Mouse (Mus musculus) kidney, adult 2 months (tissue): Measurements from ENCODE around the gene Hist2h4. TPM values are rescaled to one million over a fixed set of nuclear protein-coding genes. Genes with fewer than 3 reads are reported as not detected.

Experiments used
- DNase-seq: peaks from one replicate; pipeline ENCODE4 v3.0.0; 2021
- H3K27ac ChIP-seq: fragments of 200-500 bp; 2 replicates; pipeline ENCODE4 v1.5.1; 2012; ENCODE audit warnings: low read depth, low read length, control low read depth, inconsistent platforms; ENCODE audit not compliant: insufficient read depth
- H3K27me3 ChIP-seq: fragments of 200-500 bp; replicated peaks from 2 replicates; pipeline ENCODE4 v1.6.1; 2012; ENCODE audit warnings: mild to moderate bottlenecking, moderate library complexity, low read length, inconsistent platforms; ENCODE audit not compliant: control insufficient read depth, insufficient read depth
- H3K36me3 ChIP-seq: fragments of 200-500 bp; 2 replicates; pipeline ENCODE4 v1.6.1; 2012; ENCODE audit warnings: mild to moderate bottlenecking, moderate library complexity, low read length, inconsistent platforms; ENCODE audit not compliant: control insufficient read depth, insufficient read depth
- H3K4me1 ChIP-seq: fragments of 200-500 bp; 2 replicates; pipeline ENCODE4 v1.6.1; 2011; ENCODE audit warnings: low read length; ENCODE audit not compliant: control insufficient read depth, insufficient read depth
- H3K4me3 ChIP-seq: fragments of 200-500 bp; 2 replicates; pipeline ENCODE4 v1.5.1; 2011; ENCODE audit warnings: mild to moderate bottlenecking, low read depth, low read length, control low read depth; ENCODE audit not compliant: insufficient read depth
- CTCF ChIP-seq: fragments of 200-500 bp; conservative IDR thresholded peaks from 2 replicates; pipeline ENCODE4 v1.5.1; 2011; ENCODE audit warnings: low read depth, mild to moderate bottlenecking, control low read depth, low read length, moderate library complexity, mixed read lengths; ENCODE audit not compliant: insufficient read depth, insufficient read length
- POLR2A ChIP-seq: fragments of 200-500 bp; IDR thresholded peaks from one replicate; pipeline ENCODE4 v1.6.1; 2011; ENCODE audit warnings: low read depth, low read length, control low read depth
- WGBS: fragments of 180-500 bp; shearing (Covaris S2); methylation state at CpG from one replicate; pipeline ENCODE4 v1.1.7; 2018; 5-methylcytosine and 5-hydroxymethylcytosine counted together
- polyA plus RNA-seq: library from polyadenylated mRNA; depleted of rRNA; stranded (reverse); fragments of >200 nt; gene quantifications from 2 replicates; pipeline ENCODE4 v1.2.3, GENCODE M21; 2012

Hist2h4 gene
- polyA plus RNA-seq, 1 experiment = 1.5 TPM

DNA sequence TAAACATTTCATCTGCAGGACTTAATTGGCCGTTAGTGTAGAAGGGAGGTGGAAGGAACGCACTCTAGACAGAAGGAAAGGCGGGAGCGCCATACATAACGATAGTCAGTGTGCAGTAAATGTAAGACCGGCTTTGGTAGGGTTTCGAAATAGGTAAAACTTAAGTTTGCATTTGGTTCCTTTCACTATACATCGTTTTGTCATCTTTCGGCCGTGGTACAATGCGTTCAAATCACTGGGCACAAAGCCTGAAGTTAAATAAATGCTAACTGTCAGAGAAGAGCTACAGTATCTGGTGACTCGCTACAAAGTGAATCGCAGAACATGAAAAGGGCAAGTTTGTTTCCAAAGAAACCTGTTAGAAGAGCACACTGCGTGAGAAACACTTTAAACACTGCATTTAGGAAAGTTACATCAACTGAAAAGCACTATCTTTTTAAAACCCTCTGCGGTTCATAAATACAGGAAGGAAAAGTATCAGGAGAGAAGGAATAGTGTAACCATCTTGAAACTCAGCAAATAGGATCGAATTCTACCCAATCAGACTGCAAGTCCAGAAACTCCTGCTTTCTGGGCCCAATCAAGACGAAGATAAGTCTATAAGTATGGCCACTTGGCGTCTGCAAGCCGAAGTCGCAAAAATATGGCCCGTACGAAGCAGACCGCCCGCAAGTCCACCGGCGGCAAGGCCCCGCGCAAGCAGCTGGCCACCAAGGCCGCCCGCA is 5.1 kb upstream of the Hist2h4 start, which contains the start of gene Hist2h3b:
Gene Hist2h3b, plus strand, starts transcription at position 604 of the 725 bp plus-strand sequence.
- H3K36me3 ChIP-seq = no peaks in the 10 kb centered on the region
- peaks cover 8% of the 10 kb centered on the region; the same call in 1 of the 2 replicates for H3K4me1 ChIP-seq
- peak within 1 kb of the TSS; percentile 91 for H3K27ac ChIP-seq
- WGBS = 14% methylated on average over 30 of the region's 30 CpGs
- peak; percentile 91 for DNase-seq
- TF ChIP-seq CTCF (no peak), POLR2A (peak; percentile 74)
- peak within 1 kb of the TSS; percentile 62 for H3K4me3 ChIP-seq
- no peaks in the 10 kb centered on the region for H3K27me3 ChIP-seq

DNA sequence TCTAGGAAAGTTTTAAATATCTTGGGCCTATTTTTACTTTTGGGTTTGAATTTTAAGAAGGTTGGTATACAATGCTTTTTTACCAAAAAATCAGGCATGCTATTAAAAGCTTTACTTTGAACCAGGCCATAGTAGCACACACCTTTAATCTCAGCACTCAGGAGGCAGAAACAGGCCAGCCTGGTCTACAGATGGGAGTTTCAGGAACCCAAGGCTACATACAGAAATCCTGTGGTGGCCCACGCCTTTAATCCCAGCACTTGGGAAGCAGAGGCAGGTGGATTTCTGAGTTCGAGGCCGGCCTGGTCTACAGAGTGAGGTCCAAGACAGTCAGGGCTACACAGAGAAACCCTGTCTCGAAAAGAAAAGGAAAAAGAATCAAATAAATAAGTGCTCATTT is 4.4 kb upstream of the Hist2h4 start:
- no peak for DNase-seq
- TF ChIP-seq POLR2A (no peak), CTCF (no peak)
- H3K4me3 ChIP-seq = no peak overlapping the region
- H3K27me3 ChIP-seq = no peaks in the 10 kb centered on the region
- 81% methylated on average over 4 of the region's 4 CpGs for WGBS
- no peak overlapping the region for H3K27ac ChIP-seq
- H3K4me1 ChIP-seq = peaks cover 8% of the 10 kb centered on the region; the same call in 1 of the 2 replicates
- H3K36me3 ChIP-seq = no peaks in the 10 kb centered on the region

DNA sequence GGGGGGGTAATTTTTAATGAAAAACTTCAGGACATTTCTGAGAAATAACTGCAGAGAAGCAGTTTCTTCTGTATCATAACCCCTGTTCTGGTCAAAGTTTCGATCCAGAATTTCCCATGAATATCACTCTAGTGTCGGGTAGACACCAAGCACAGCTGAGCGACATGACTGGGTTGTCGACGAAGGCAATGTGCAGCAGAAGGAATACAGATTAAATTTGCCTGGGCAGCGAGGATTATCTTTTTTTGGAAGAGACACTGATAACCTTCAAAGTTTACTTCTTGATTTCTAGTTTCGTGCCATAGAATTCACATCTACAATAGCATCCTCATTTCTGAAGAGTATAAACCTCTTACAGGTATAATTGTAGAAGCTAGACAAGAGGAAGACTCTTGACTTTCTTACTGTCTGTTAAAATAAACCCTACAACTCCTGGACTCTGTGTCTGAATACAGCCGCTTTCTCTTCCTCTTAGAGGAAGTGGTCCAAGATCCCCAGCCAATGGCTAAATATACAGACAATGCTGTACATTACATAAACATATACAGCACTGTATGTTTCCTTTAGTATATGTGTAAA is 3.1 kb upstream of the Hist2h4 start:
- Histone ChIP-seq H3K27me3 (no peaks in the 10 kb centered on the region), H3K27ac (no peak overlapping the region), H3K36me3 (no peaks in the 10 kb centered on the region), H3K4me1 (peaks cover 12% of the 10 kb centered on the region; the same call in 1 of the 2 replicates), H3K4me3 (no peak overlapping the region)
- no peak for DNase-seq
- 94% methylated on average over 8 of the region's 8 CpGs for WGBS
- TF ChIP-seq POLR2A = no peak
- no peak for TF ChIP-seq CTCF

DNA sequence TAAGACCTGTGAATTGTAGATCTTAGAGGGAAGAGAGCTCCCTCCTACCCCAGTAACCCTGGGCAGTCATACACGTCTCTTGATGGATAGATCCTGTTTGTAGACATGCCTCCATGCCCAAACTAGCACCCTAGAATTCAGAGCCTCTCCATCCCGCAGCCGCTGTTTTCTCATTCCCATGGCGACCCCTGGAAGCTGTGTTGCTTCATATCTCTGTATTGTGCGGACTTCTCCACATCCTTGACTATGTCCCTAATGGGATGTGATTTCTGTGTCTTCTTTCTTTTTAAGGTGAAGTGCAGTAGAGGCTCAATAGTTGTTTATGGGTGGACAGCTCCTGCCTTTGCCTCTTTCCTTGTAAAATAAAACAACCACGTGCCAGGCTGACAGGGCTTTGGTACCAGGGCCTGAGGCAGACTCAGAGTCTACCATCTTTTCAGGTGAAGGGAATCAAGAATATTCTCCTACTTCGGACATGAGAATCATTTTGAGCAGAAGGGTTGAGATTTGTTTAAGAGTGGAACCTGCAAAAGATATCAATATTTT is 1.4 kb upstream of the Hist2h4 start:
- Histone ChIP-seq H3K27me3 (no peaks in the 10 kb centered on the region), H3K4me1 (peaks cover 8% of the 10 kb centered on the region; the same call in 1 of the 2 replicates), H3K4me3 (no peak overlapping the region), H3K27ac (peak overlapping the region; percentile 97), H3K36me3 (no peaks in the 10 kb centered on the region)
- TF ChIP-seq POLR2A (no peak), CTCF (no peak)
- 76% methylated on average over 7 of the region's 7 CpGs for WGBS
- DNase-seq = no peak

DNA sequence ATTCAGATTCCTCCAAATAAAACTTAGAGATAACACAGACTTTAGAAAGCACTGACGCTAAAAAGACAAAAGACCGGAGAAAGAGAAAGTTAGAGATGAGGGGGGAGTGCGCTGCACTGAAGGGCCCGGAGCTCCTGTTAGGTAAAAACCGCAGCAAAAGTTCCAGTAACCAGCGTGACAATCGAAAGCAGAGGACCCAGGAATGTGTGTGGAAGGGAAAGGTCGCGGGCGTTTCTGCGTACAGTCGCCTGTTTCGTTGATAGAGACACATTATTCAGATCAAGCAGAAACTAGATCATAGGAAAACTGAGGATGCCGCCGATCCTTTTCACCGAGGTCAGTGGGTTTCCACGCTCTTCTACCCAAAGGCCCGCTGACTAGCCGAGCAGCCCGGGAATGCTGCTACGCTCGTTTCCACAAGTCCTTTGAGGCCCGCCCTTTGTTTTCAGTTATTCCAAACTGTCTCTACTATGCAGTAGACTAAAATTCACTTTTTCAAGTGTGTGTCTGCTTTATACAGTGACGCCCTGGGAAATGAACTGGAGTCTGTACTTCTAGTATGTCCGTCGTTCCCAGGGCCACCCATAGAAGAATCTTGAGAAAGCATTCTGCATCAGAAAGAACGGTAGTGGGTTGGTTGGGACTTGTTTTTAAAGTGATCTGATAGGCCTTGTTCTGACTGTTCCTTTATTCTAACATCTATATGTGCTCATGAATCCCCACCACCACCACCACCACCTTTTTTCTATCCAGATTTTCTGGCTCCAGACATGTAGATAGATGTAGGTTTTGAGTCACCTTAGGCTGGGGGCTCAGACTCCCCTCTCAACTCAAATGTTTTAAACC is 670 bp upstream of the Hist2h4 start:
- 2% methylated on average over 27 of the region's 27 CpGs for WGBS
- DNase-seq = no peak
- TF ChIP-seq CTCF (no peak), POLR2A (no peak)
- peak overlapping the region; percentile 97 for H3K27ac ChIP-seq
- H3K36me3 ChIP-seq = no peaks in the 10 kb centered on the region
- no peaks in the 10 kb centered on the region for H3K27me3 ChIP-seq
- H3K4me1 ChIP-seq = peaks cover 8% of the 10 kb centered on the region; the same call in 1 of the 2 replicates
- peak overlapping the region; percentile 60 for H3K4me3 ChIP-seq

DNA sequence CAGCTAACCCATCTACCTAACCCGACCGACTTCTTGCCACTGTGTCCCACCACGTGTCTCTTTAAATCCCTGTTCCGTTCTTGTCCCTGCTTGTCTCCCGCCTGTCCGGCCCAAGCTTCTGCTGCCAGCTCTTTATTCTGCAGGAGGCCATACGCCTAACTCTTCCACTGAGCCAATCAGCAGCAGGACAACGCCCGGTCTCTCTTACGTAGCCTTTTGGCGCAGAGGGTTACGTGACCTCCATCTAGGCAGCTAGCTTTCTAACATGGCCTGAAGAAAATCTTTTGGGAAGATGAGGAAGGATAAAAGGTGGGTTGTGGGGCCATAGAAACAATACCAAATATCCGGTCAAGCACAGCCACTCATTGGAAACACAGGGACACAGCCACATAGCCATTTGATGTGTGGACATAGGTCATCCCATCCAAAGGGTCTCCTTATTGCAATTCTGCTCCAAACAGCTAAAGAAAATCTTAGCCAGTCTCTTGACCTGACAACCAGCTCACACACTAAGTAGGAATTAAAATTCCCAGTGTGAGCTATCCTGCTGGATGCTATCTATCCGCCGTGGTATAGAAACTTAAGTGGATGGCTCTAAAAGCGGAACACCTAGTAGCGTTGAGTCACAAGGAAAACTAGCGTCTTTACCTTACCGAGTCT is 765 bp downstream of the Hist2h4 start:
- peak; percentile 91 for DNase-seq
- WGBS = 3% methylated on average over 19 of the region's 19 CpGs

More for the DNA sequence above, 765 bp downstream of the Hist2h4 start:
- Histone ChIP-seq H3K4me1 (peaks cover 4% of the 10 kb centered on the region; the same call in 1 of the 2 replicates), H3K36me3 (no peaks in the 10 kb centered on the region), H3K4me3 (peak overlapping the region; percentile 60), H3K27me3 (no peaks in the 10 kb centered on the region), H3K27ac (peak overlapping the region; percentile 60)
- no peak for TF ChIP-seq POLR2A
- TF ChIP-seq CTCF = no peak
